Mouse (Mus musculus) kidney, embryonic 14.5 days (tissue): ENCODE data around the gene Vcam1. TPM values are rescaled to one million over a fixed set of nuclear protein-coding genes. Genes with fewer than 3 reads are reported as not detected.

Source experiments
- ATAC-seq: fragments of 200-750 bp; cut with Nextera tagmentation; 2 replicates; pipeline ENCODE4 v1.8.0; 2017; ENCODE audit warnings: moderate number of reproducible peaks, mild to moderate bottlenecking, moderate TSS enrichment, moderate library complexity; ENCODE audit not compliant: low FRiP score, low TSS enrichment
- H3K27ac ChIP-seq: fragments of 300-500 bp; sonication (generic); 2 replicates; pipeline ENCODE4 v1.5.1; 2014; ENCODE audit warnings: low read depth, mild to moderate bottlenecking, low read length, moderate library complexity, mixed read lengths
- H3K27me3 ChIP-seq: fragments of 300-500 bp; sonication (generic); 2 replicates; pipeline ENCODE4 v1.6.1; 2014; ENCODE audit warnings: mild to moderate bottlenecking, low read length; ENCODE audit not compliant: control insufficient read depth, insufficient read depth
- H3K36me3 ChIP-seq: fragments of 300-500 bp; sonication (generic); 2 replicates; pipeline ENCODE4 v1.6.1; 2014; ENCODE audit warnings: low read length, mixed read lengths; ENCODE audit not compliant: control insufficient read depth, insufficient read depth
- H3K4me1 ChIP-seq: fragments of 300-500 bp; sonication (generic); 2 replicates; pipeline ENCODE4 v1.6.1; 2014; ENCODE audit warnings: low read length, mixed read lengths; ENCODE audit not compliant: control insufficient read depth, insufficient read depth
- H3K4me2 ChIP-seq: fragments of 300-500 bp; sonication (generic); replicated peaks from 2 replicates; pipeline ENCODE4 v1.6.1; 2014; ENCODE audit warnings: low read depth, mild to moderate bottlenecking, low read length
- H3K4me3 ChIP-seq: fragments of 300-500 bp; sonication (generic); 2 replicates; pipeline ENCODE4 v1.5.1; 2014; ENCODE audit warnings: mild to moderate bottlenecking, low read length
- H3K9ac ChIP-seq: fragments of 300-500 bp; sonication (generic); 2 replicates; pipeline ENCODE4 v1.6.1; 2014; ENCODE audit warnings: low read depth, mild to moderate bottlenecking, low read length, moderate library complexity
- H3K9me3 ChIP-seq: fragments of 300-500 bp; sonication (generic); 2 replicates; pipeline ENCODE4 v1.6.1; 2016; ENCODE audit warnings: low read length; ENCODE audit not compliant: control insufficient read depth
- WGBS: fragments of 180-500 bp; shearing (Covaris S2); extraction: QIAGEN DNeasy Blood & Tissue Kit; methylation state at CpG from one replicate; pipeline ENCODE4 v1.1.7; 2014; 5-methylcytosine and 5-hydroxymethylcytosine counted together
- polyA plus RNA-seq: library from polyadenylated mRNA; unstranded; fragments of >200 nt; fragmentation: Nextera tagmentation; extraction: Ambion mirVana; gene quantifications from 2 replicates; pipeline ENCODE4 v1.2.1, GENCODE M21; 2014

The Vcam1 gene
- polyA plus RNA-seq, 1 experiment from 2014 or later: 33.8 TPM

- no peak for ATAC-seq
Measured at GRCm38 (mm10) chr3:116129841-116130595, 530 bp upstream of the Vcam1 start.

GRCm38 (mm10) chr3:116128311-116129204, 930 bp downstream of the Vcam1 start:
- ATAC-seq: no peak
- Histone ChIP-seq H3K36me3 (no peaks in the 10 kb centered on the region), H3K4me1 (no peaks in the 10 kb centered on the region), H3K9ac (peak overlapping the region; percentile 34; the same call in 1 of the 2 replicates), H3K27ac (peak overlapping the region; percentile 12; the same call in 1 of the 2 replicates), H3K27me3 (no peaks in the 10 kb centered on the region), H3K9me3 (no peaks in the 10 kb centered on the region), H3K4me2 (peak overlapping the region; percentile 45), H3K4me3 (peak overlapping the region; percentile 33)
- WGBS: 67% methylated on average over 18 of the region's 18 CpGs

More at GRCm38 (mm10) chr3:116129841-116130595, 530 bp upstream of the Vcam1 start:
- Histone ChIP-seq H3K9ac (no peak overlapping the region), H3K36me3 (no peaks in the 10 kb centered on the region), H3K4me2 (no peak overlapping the region), H3K27me3 (no peaks in the 10 kb centered on the region), H3K27ac (no peak overlapping the region), H3K4me1 (no peaks in the 10 kb centered on the region), H3K4me3 (no peak overlapping the region), H3K9me3 (no peaks in the 10 kb centered on the region)
- WGBS: 55% methylated on average over 4 of the region's 4 CpGs

GRCm38 (mm10) chr3:116127836-116128235, 1.7 kb downstream of the Vcam1 start:
- no peaks in the 10 kb centered on the region for H3K9me3 ChIP-seq
- no peaks in the 10 kb centered on the region for H3K27me3 ChIP-seq
- 56% methylated on average over 3 of the region's 3 CpGs for WGBS
- H3K27ac ChIP-seq: no peak overlapping the region
- no peaks in the 10 kb centered on the region for H3K4me1 ChIP-seq
- H3K4me2 ChIP-seq: peak overlapping the region; percentile 45
- H3K9ac ChIP-seq: no peak overlapping the region; the same call in 1 of the 2 replicates
- peak overlapping the region; percentile 33; the same call in 1 of the 2 replicates for H3K4me3 ChIP-seq
- no peak for ATAC-seq
- H3K36me3 ChIP-seq: no peaks in the 10 kb centered on the region; the same call in 1 of the 2 replicates

GRCm38 (mm10) chr3:116127281-116127680, 2.2 kb downstream of the Vcam1 start:
- no peak overlapping the region for H3K27ac ChIP-seq
- H3K36me3 ChIP-seq: no peaks in the 10 kb centered on the region; the same call in 1 of the 2 replicates
- peak overlapping the region; percentile 33; the same call in 1 of the 2 replicates for H3K4me3 ChIP-seq
- WGBS: 8% methylated on average over 2 of the region's 2 CpGs
- peak overlapping the region; percentile 33; the same call in 1 of the 2 replicates for H3K4me2 ChIP-seq
- H3K9me3 ChIP-seq: no peaks in the 10 kb centered on the region
- H3K4me1 ChIP-seq: no peaks in the 10 kb centered on the region
- no peak overlapping the region for H3K9ac ChIP-seq
- no peaks in the 10 kb centered on the region for H3K27me3 ChIP-seq
- 0 out of 2 replicates have a peak, but pooled peaks have one; percentile 44 for ATAC-seq

- H3K4me1 ChIP-seq: no peaks in the 10 kb centered on the region
- peak overlapping the region; percentile 33; the same call in 1 of the 2 replicates for H3K4me3 ChIP-seq
- H3K36me3 ChIP-seq: no peaks in the 10 kb centered on the region; the same call in 1 of the 2 replicates
- peak overlapping the region; percentile 33 for H3K4me2 ChIP-seq
- 0 out of 2 replicates have a peak, but pooled peaks have one; percentile 24 for ATAC-seq
- H3K27me3 ChIP-seq: no peaks in the 10 kb centered on the region
- no peaks in the 10 kb centered on the region for H3K9me3 ChIP-seq
- H3K9ac ChIP-seq: no peak overlapping the region
- H3K27ac ChIP-seq: no peak overlapping the region
- 68% methylated on average over 7 of the region's 7 CpGs for WGBS
Measured at GRCm38 (mm10) chr3:116126508-116127190, 2.8 kb downstream of the Vcam1 start.

GRCm38 (mm10) chr3:116126070-116126469, 3.4 kb downstream of the Vcam1 start:
- Histone ChIP-seq H3K27ac (no peak overlapping the region), H3K4me2 (peak overlapping the region; percentile 6; the same call in 1 of the 2 replicates), H3K4me1 (no peaks in the 10 kb centered on the region), H3K9ac (no peak overlapping the region), H3K27me3 (no peaks in the 10 kb centered on the region), H3K4me3 (no peak overlapping the region), H3K9me3 (no peaks in the 10 kb centered on the region), H3K36me3 (no peaks in the 10 kb centered on the region; the same call in 1 of the 2 replicates)
- WGBS: 35% methylated on average over 4 of the region's 4 CpGs
- no peak for ATAC-seq

GRCm38 (mm10) chr3:116123827-116124226, 5.7 kb downstream of the Vcam1 start:
- Histone ChIP-seq H3K36me3 (no peaks in the 10 kb centered on the region; the same call in 1 of the 2 replicates), H3K4me1 (no peaks in the 10 kb centered on the region), H3K9ac (no peak overlapping the region), H3K9me3 (no peaks in the 10 kb centered on the region), H3K4me2 (no peak overlapping the region), H3K4me3 (no peak overlapping the region), H3K27ac (no peak overlapping the region), H3K27me3 (no peaks in the 10 kb centered on the region)
- WGBS: 93% methylated on average over 3 of the region's 3 CpGs
- no peak for ATAC-seq

GRCm38 (mm10) chr3:116122696-116123095, 6.8 kb downstream of the Vcam1 start:
- Histone ChIP-seq H3K9me3 (no peaks in the 10 kb centered on the region), H3K4me1 (no peaks in the 10 kb centered on the region), H3K9ac (no peak overlapping the region), H3K4me2 (no peak overlapping the region), H3K4me3 (no peak overlapping the region), H3K36me3 (no peaks in the 10 kb centered on the region; the same call in 1 of the 2 replicates), H3K27ac (no peak overlapping the region), H3K27me3 (no peaks in the 10 kb centered on the region)
- no peak for ATAC-seq
- WGBS: 84% methylated on average over 4 of the region's 4 CpGs
